Mouse (Mus musculus) kidney, adult 2 months (tissue): ENCODE measurements at regions not wholly inside any gene's neighbourhood (a gene's known extent, or its start where the extent isn't known, plus 50 kb on each side); places are given as distances from the start of the nearest gene placed in this dataset.

Experiments used
- DNase-seq: peaks from one replicate; pipeline ENCODE4 v3.0.0; 2021
- H3K27ac ChIP-seq: fragments of 200-500 bp; 2 replicates; pipeline ENCODE4 v1.5.1; 2012; ENCODE audit warnings: low read depth, low read length, control low read depth, inconsistent platforms; ENCODE audit not compliant: insufficient read depth
- H3K27me3 ChIP-seq: fragments of 200-500 bp; replicated peaks from 2 replicates; pipeline ENCODE4 v1.6.1; 2012; ENCODE audit warnings: mild to moderate bottlenecking, moderate library complexity, low read length, inconsistent platforms; ENCODE audit not compliant: control insufficient read depth, insufficient read depth
- H3K36me3 ChIP-seq: fragments of 200-500 bp; 2 replicates; pipeline ENCODE4 v1.6.1; 2012; ENCODE audit warnings: mild to moderate bottlenecking, moderate library complexity, low read length, inconsistent platforms; ENCODE audit not compliant: control insufficient read depth, insufficient read depth
- H3K4me1 ChIP-seq: fragments of 200-500 bp; 2 replicates; pipeline ENCODE4 v1.6.1; 2011; ENCODE audit warnings: low read length; ENCODE audit not compliant: control insufficient read depth, insufficient read depth
- H3K4me3 ChIP-seq: fragments of 200-500 bp; 2 replicates; pipeline ENCODE4 v1.5.1; 2011; ENCODE audit warnings: mild to moderate bottlenecking, low read depth, low read length, control low read depth; ENCODE audit not compliant: insufficient read depth
- CTCF ChIP-seq: fragments of 200-500 bp; conservative IDR thresholded peaks from 2 replicates; pipeline ENCODE4 v1.5.1; 2011; ENCODE audit warnings: low read depth, mild to moderate bottlenecking, control low read depth, low read length, moderate library complexity, mixed read lengths; ENCODE audit not compliant: insufficient read depth, insufficient read length
- POLR2A ChIP-seq: fragments of 200-500 bp; IDR thresholded peaks from one replicate; pipeline ENCODE4 v1.6.1; 2011; ENCODE audit warnings: low read depth, low read length, control low read depth
- whole genome bisulfite sequencing: fragments of 180-500 bp; shearing (Covaris S2); methylation state at CpG from one replicate; pipeline ENCODE4 v1.1.7; 2018; 5-methylcytosine and 5-hydroxymethylcytosine counted together

GRCm38 (mm10) chr4:80691774-80692485, 142.0 kb upstream of the Tyrp1 start:
- H3K36me3 ChIP-seq, result no peaks in the 10 kb centered on the region
- WGBS, result 67% methylated on average over 3 of the region's 3 CpGs
- no peak overlapping the region for H3K27ac ChIP-seq
- H3K4me1 ChIP-seq, result no peaks in the 10 kb centered on the region
- no peaks in the 10 kb centered on the region for H3K27me3 ChIP-seq
- peak; percentile 32 for DNase-seq
- H3K4me3 ChIP-seq, result no peak overlapping the region
- no peak for TF ChIP-seq POLR2A
- TF ChIP-seq CTCF, result no peak

- TF ChIP-seq CTCF (no peak), POLR2A (no peak)
- no peaks in the 10 kb centered on the region for H3K36me3 ChIP-seq
- 67% methylated on average over 2 of the region's 2 CpGs for WGBS
- DNase-seq, result no peak
- H3K27me3 ChIP-seq, result no peaks in the 10 kb centered on the region
- H3K4me3 ChIP-seq, result no peak overlapping the region
- no peaks in the 10 kb centered on the region for H3K4me1 ChIP-seq
- no peak overlapping the region for H3K27ac ChIP-seq
Measured at GRCm38 (mm10) chr4:80712698-80713097, 121.2 kb upstream of the Tyrp1 start.

- 35% methylated on average over 1 of the region's 1 CpGs for WGBS
- Histone ChIP-seq H3K4me3 (no peak overlapping the region), H3K36me3 (no peaks in the 10 kb centered on the region), H3K4me1 (no peaks in the 10 kb centered on the region), H3K27me3 (no peaks in the 10 kb centered on the region), H3K27ac (no peak overlapping the region)
- no peak for TF ChIP-seq CTCF
- no peak for DNase-seq
Measured at GRCm38 (mm10) chr4:80744975-80745734, 88.8 kb upstream of the Tyrp1 start.

GRCm38 (mm10) chr4:80752259-80752658, 81.7 kb upstream of the Tyrp1 start:
- no peak overlapping the region for H3K27ac ChIP-seq
- no peaks in the 10 kb centered on the region for H3K4me1 ChIP-seq
- H3K36me3 ChIP-seq, result no peaks in the 10 kb centered on the region
- 76% methylated on average over 6 of the region's 6 CpGs for WGBS
- TF ChIP-seq POLR2A (no peak), CTCF (no peak)
- H3K4me3 ChIP-seq, result no peak overlapping the region
- no peak for DNase-seq
- no peaks in the 10 kb centered on the region for H3K27me3 ChIP-seq

- Histone ChIP-seq H3K27ac (no peak overlapping the region), H3K27me3 (no peaks in the 10 kb centered on the region), H3K36me3 (no peaks in the 10 kb centered on the region), H3K4me3 (no peak overlapping the region), H3K4me1 (no peaks in the 10 kb centered on the region)
- no peak for TF ChIP-seq POLR2A
- TF ChIP-seq CTCF, result no peak
- WGBS, result 77% methylated on average over 2 of the region's 2 CpGs
- no peak for DNase-seq
Measured at GRCm38 (mm10) chr4:80756114-80756513, 77.8 kb upstream of the Tyrp1 start.

GRCm38 (mm10) chr4:80764024-80764423, 69.9 kb upstream of the Tyrp1 start:
- Histone ChIP-seq H3K4me3 (no peak overlapping the region), H3K27me3 (no peaks in the 10 kb centered on the region), H3K4me1 (no peaks in the 10 kb centered on the region), H3K27ac (no peak overlapping the region), H3K36me3 (no peaks in the 10 kb centered on the region)
- WGBS, result 90% methylated on average over 3 of the region's 3 CpGs
- TF ChIP-seq POLR2A, result no peak
- no peak for DNase-seq

GRCm38 (mm10) chr4:80765781-80766180, 68.1 kb upstream of the Tyrp1 start:
- DNase-seq, result peak; percentile 60
- no peak overlapping the region for H3K4me3 ChIP-seq
- TF ChIP-seq CTCF (no peak), POLR2A (no peak)
- no peaks in the 10 kb centered on the region for H3K36me3 ChIP-seq
- no peaks in the 10 kb centered on the region for H3K4me1 ChIP-seq
- H3K27me3 ChIP-seq, result no peaks in the 10 kb centered on the region
- no peak overlapping the region for H3K27ac ChIP-seq
- 40% methylated on average over 4 of the region's 4 CpGs for WGBS
